In the genomic region with DNA sequence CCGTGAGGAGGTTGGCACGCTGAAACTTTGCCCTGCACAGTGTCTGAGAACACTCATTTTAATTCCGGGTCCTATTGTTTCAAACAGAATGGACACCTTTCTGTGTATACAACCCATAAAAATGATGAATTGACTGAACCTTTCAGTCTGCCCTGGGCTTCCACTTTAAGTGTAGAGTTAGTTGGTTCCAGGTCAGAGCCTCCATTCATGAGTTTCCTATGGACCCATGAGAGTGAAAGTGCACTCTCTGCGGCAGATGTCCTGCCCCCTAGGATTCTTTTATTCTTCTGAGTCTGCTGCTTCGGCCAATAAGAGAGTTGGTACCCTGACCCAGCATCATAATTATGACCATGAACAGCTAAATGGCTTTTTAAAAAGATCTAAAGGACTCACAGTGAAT, we compare ENCODE assay signal across 16 mouse cellular contexts.
"Had no signal": no experiment of that assay in that cellular context is flagged by ENCODE, and none has a peak within 500 bp of the region (broad histone marks: within the 10 kb centered on the region; RNA-seq: fewer than 3 reads in every experiment).

No protein-coding gene starts in this region.

- DNase-seq: kidney, adult 2 months; kidney, postnatal 14 days; lung, embryonic 14.5 days; lung, postnatal 10 days; right cerebral cortex, adult 18-20 months; right cerebral cortex, postnatal 25 days; thymus, adult 2 months; thymus, postnatal 36 days had no signal

- H3K4me1 ChIP-seq: limb, embryonic 15.5 days; megakaryocyte, embryonic 14.5 days had no signal

- H3K9ac ChIP-seq: kidney, embryonic 15.5 days; limb, embryonic 15.5 days; liver, embryonic 12.5 days; lung, embryonic 14.5 days; midbrain, embryonic 13.5 days; neural tube, embryonic 13.5 days had no signal

- H3K36me3 ChIP-seq: kidney, embryonic 15.5 days; limb, embryonic 15.5 days; liver, embryonic 12.5 days; midbrain, embryonic 13.5 days; neural tube, embryonic 13.5 days had no signal

- H3K4me3 ChIP-seq: kidney, embryonic 15.5 days; limb, embryonic 15.5 days; liver, embryonic 12.5 days; megakaryocyte, embryonic 14.5 days; midbrain, embryonic 13.5 days; myocyte; neural tube, embryonic 13.5 days had no signal

- H3K27ac ChIP-seq: kidney, embryonic 15.5 days; limb, embryonic 15.5 days; liver, embryonic 12.5 days; macrophage; midbrain, embryonic 13.5 days; neural tube, embryonic 13.5 days had no signal

- ATAC-seq: liver, embryonic 12.5 days; midbrain, embryonic 13.5 days had no signal

- H3K27me3 ChIP-seq: kidney, embryonic 15.5 days; limb, embryonic 15.5 days; liver, embryonic 12.5 days; midbrain, embryonic 13.5 days; neural tube, embryonic 13.5 days had no signal

- H3K9me3 ChIP-seq: kidney, embryonic 15.5 days; limb, embryonic 15.5 days; liver, embryonic 12.5 days; megakaryocyte, embryonic 14.5 days; midbrain, embryonic 13.5 days; neural tube, embryonic 13.5 days had no signal

- H3K4me2 ChIP-seq: kidney, embryonic 15.5 days; limb, embryonic 15.5 days; liver, embryonic 12.5 days; lung, embryonic 14.5 days; midbrain, embryonic 13.5 days; neural tube, embryonic 13.5 days had no signal
